Mouse (Mus musculus) kidney, adult 2 months (tissue): ENCODE results near the gene Erg. TPM values are rescaled to one million over a fixed set of nuclear protein-coding genes. Genes with fewer than 3 reads are reported as not detected.

Experiments used
- DNase-seq: peaks from one replicate; pipeline ENCODE4 v3.0.0; 2021
- H3K27ac ChIP-seq: fragments of 200-500 bp; 2 replicates; pipeline ENCODE4 v1.5.1; 2012; ENCODE audit warnings: low read depth, low read length, control low read depth, inconsistent platforms; ENCODE audit not compliant: insufficient read depth
- H3K27me3 ChIP-seq: fragments of 200-500 bp; replicated peaks from 2 replicates; pipeline ENCODE4 v1.6.1; 2012; ENCODE audit warnings: mild to moderate bottlenecking, moderate library complexity, low read length, inconsistent platforms; ENCODE audit not compliant: control insufficient read depth, insufficient read depth
- H3K36me3 ChIP-seq: fragments of 200-500 bp; 2 replicates; pipeline ENCODE4 v1.6.1; 2012; ENCODE audit warnings: mild to moderate bottlenecking, moderate library complexity, low read length, inconsistent platforms; ENCODE audit not compliant: control insufficient read depth, insufficient read depth
- H3K4me1 ChIP-seq: fragments of 200-500 bp; 2 replicates; pipeline ENCODE4 v1.6.1; 2011; ENCODE audit warnings: low read length; ENCODE audit not compliant: control insufficient read depth, insufficient read depth
- H3K4me3 ChIP-seq: fragments of 200-500 bp; 2 replicates; pipeline ENCODE4 v1.5.1; 2011; ENCODE audit warnings: mild to moderate bottlenecking, low read depth, low read length, control low read depth; ENCODE audit not compliant: insufficient read depth
- CTCF ChIP-seq: fragments of 200-500 bp; conservative IDR thresholded peaks from 2 replicates; pipeline ENCODE4 v1.5.1; 2011; ENCODE audit warnings: low read depth, mild to moderate bottlenecking, control low read depth, low read length, moderate library complexity, mixed read lengths; ENCODE audit not compliant: insufficient read depth, insufficient read length
- POLR2A ChIP-seq: fragments of 200-500 bp; IDR thresholded peaks from one replicate; pipeline ENCODE4 v1.6.1; 2011; ENCODE audit warnings: low read depth, low read length, control low read depth
- WGBS: fragments of 180-500 bp; shearing (Covaris S2); methylation state at CpG from one replicate; pipeline ENCODE4 v1.1.7; 2018; 5-methylcytosine and 5-hydroxymethylcytosine counted together
- polyA plus RNA-seq: library from polyadenylated mRNA; depleted of rRNA; stranded (reverse); fragments of >200 nt; gene quantifications from 2 replicates; pipeline ENCODE4 v1.2.3, GENCODE M21; 2012

The Erg gene
- polyA plus RNA-seq, 1 experiment, result 20.0 TPM

DNA sequence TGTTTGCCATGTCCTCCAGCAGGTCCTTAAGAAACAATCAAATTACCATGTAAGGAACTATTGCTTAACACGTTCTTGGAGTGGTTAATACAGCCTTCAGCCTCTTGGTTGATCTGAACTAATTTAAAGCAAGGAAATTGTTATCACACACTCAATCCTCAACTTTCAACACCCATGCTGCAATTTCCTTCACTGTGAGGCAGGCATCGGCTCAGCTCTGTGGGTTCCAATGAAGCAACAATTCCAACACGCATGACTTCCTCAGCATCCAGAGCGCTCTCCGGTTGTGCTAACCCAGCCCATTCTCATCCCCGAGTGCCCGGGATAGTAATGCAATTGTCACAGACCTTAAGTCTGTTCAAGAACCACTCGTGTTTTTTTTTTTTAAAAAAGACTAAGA lies 121.8 kb downstream of the Erg start:
- no peak overlapping the region for H3K4me3 ChIP-seq
- no peak overlapping the region for H3K27ac ChIP-seq
- H3K36me3 ChIP-seq, result no peaks in the 10 kb centered on the region
- no peak for DNase-seq
- TF ChIP-seq POLR2A (no peak), CTCF (no peak)
- 53% methylated on average over 8 of the region's 8 CpGs for WGBS
- no peaks in the 10 kb centered on the region for H3K27me3 ChIP-seq
- no peaks in the 10 kb centered on the region for H3K4me1 ChIP-seq

DNA sequence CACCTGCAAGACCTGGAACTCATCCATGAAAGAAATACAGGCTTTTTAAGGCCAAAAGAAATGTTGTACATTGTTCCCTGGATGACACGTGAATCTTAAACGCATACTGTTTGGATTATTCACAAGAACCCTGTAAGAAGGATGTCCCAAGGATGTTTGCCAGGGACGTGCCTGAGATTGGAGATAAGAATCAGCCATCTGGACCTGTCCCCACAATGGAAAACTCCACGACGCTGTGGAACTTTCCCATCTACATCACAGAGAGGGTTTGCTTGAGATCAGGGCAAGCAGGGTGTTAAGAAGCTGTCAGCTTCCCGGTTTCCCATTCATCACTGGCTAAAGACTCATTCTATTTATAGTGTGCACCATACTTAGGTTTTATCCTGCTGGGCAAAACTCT lies 122.6 kb downstream of the Erg start:
- Histone ChIP-seq H3K4me3 (no peak overlapping the region), H3K36me3 (no peaks in the 10 kb centered on the region), H3K4me1 (no peaks in the 10 kb centered on the region), H3K27me3 (no peaks in the 10 kb centered on the region), H3K27ac (no peak overlapping the region)
- peak; percentile 93 for DNase-seq
- WGBS, result 35% methylated on average over 6 of the region's 6 CpGs
- TF ChIP-seq POLR2A, result no peak
- no peak for TF ChIP-seq CTCF

DNA sequence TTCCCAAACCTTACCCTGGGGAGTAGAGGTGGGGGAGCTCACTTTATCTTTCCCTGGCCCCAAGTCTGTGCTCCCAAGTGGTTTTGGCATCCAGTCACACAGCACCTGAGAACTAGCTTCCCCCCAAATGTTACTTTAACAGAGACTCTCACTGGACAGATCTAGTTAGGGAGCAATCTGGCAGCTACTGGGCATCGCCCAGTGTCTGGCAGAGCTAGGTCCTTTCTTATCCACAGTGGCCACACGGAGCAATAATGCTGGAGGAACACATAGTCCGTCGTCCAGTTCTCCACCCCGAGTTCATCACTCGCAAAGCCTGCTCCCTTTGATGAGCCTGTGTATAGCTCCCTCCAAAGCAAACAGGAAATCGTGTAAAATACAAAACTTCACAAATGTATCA lies 124.5 kb downstream of the Erg start:
- DNase-seq, result no peak
- H3K27ac ChIP-seq, result no peak overlapping the region
- WGBS, result 54% methylated on average over 7 of the region's 7 CpGs

DNA sequence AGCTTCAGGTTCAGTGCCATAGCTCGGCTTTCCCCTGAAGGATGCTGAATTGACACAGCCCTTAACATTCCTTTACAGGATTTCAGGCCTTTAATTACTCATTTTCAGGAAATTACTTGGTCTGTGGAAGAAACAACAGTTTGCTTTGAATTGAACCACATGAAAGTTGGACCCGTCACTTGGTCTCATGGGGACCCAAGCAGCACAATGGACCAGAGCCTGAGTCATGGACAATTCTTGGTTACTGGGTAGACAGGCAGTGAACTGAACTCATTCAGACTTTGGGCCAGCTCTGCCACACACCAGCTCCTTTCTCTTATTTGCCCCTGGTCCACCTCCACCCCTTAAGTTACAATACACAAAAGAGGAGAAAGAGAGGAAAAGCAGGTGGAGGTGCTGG lies 126.1 kb downstream of the Erg start:
- DNase-seq, result no peak
- Histone ChIP-seq H3K36me3 (no peaks in the 10 kb centered on the region), H3K27me3 (no peaks in the 10 kb centered on the region), H3K4me3 (no peak overlapping the region), H3K27ac (no peak overlapping the region; the same call in 1 of the 2 replicates), H3K4me1 (no peaks in the 10 kb centered on the region)
- 78% methylated on average over 2 of the region's 2 CpGs for WGBS
- TF ChIP-seq CTCF, result no peak

More for the DNA sequence above, 124.5 kb downstream of the Erg start:
- Histone ChIP-seq H3K4me1 (no peaks in the 10 kb centered on the region), H3K36me3 (no peaks in the 10 kb centered on the region), H3K27me3 (no peaks in the 10 kb centered on the region), H3K4me3 (no peak overlapping the region)
- TF ChIP-seq POLR2A (no peak), CTCF (no peak)

DNA sequence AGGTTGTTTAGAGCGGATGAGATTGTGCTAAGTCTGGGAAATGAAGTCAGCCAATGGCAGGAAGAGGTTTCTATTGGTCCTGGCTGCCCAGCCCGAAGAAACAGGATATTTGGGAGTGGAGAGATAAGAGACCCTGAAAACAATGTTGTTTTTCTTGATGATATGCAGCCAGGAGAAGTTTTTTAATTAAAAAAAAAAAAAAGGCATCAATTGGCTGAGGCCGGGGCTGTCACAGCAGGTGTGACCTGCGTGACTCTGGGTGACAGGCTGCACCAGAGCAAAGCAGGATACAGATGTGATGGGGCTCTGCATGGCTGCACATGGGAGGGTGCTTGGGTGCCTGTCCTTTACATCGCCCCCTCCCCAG lies 127.1 kb downstream of the Erg start:
- DNase-seq, result peak; percentile 75
- TF ChIP-seq CTCF, result no peak
- TF ChIP-seq POLR2A, result no peak
- no peak overlapping the region for H3K4me3 ChIP-seq
- H3K4me1 ChIP-seq, result no peaks in the 10 kb centered on the region
- no peaks in the 10 kb centered on the region for H3K36me3 ChIP-seq
- no peaks in the 10 kb centered on the region for H3K27me3 ChIP-seq
- 33% methylated on average over 5 of the region's 5 CpGs for WGBS
- H3K27ac ChIP-seq, result peak overlapping the region; percentile 53; the same call in 1 of the 2 replicates

DNA sequence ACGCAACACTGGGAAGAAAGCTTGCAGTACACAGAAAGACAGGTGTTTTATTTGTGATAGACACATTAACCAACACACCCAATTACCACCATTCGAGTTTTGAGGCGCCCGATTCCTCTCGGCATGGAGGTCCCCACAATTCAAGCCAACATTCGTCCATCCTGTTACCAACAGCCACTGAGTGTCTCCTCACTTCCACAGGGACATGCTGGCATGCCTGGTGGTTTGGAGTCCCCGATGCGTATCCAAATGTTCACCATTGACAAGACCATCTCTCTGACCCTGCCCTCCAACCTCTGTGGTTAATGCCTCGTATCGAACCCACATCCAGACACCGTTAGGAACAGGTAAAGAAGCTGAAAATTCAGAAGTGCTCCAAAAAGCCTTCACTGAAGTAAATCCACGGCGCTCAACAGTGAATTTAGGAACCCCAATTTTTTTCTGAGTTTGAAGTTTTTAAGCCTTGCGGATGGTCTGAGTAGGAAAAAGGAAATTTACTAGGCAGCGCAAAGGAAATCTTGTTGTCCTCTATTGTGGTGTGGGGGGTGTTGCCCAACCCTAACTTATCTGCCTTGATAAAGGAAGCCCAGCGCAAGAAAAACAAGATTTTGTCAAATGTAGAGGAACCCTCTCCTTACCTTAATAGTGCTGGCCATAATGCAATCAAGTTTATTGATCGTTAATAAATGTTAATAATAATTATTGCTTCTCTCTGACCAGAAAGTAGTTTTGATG lies 127.6 kb downstream of the Erg start:
- 60% methylated on average over 17 of the region's 17 CpGs for WGBS
- H3K4me3 ChIP-seq, result peak overlapping the region; percentile 91
- no peaks in the 10 kb centered on the region for H3K27me3 ChIP-seq
- no peaks in the 10 kb centered on the region for H3K36me3 ChIP-seq
- TF ChIP-seq CTCF, result no peak
- TF ChIP-seq POLR2A, result no peak
- H3K27ac ChIP-seq, result peak overlapping the region; percentile 98
- DNase-seq, result peak; percentile 57
- no peaks in the 10 kb centered on the region for H3K4me1 ChIP-seq

DNA sequence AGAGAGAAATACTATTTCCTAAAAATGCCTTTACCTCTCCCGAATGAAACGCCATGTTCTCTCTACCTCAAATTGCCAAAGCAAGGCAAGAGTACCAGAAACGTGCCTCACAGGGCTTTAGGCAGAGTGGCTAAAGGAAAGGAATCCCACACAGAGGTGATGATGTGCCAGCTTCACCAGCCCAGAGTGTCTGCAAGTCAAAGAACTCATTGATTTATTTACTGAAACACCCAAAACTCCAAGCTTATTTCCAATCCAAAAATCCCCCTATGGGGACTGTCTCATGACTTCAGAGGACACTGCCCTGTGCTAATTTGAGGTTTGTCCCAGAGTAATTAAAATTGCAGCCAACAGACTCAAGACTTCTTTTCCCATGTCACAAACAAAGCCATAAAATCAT lies 129.4 kb downstream of the Erg start:
- Histone ChIP-seq H3K27ac (peak overlapping the region; percentile 1; the same call in 1 of the 2 replicates), H3K4me1 (no peaks in the 10 kb centered on the region), H3K27me3 (no peaks in the 10 kb centered on the region), H3K36me3 (no peaks in the 10 kb centered on the region), H3K4me3 (peak overlapping the region; percentile 25)
- TF ChIP-seq POLR2A (no peak), CTCF (no peak)
- no peak for DNase-seq
- WGBS, result 67% methylated on average over 3 of the region's 3 CpGs
